Mouse (Mus musculus): ENCODE measurements around the gene Maml3. TPM values are rescaled to one million over a fixed set of nuclear protein-coding genes. Genes with fewer than 3 reads are reported as not detected.

The Maml3 gene
- total RNA-seq, 1 experiment = 1.2 TPM

DNA sequence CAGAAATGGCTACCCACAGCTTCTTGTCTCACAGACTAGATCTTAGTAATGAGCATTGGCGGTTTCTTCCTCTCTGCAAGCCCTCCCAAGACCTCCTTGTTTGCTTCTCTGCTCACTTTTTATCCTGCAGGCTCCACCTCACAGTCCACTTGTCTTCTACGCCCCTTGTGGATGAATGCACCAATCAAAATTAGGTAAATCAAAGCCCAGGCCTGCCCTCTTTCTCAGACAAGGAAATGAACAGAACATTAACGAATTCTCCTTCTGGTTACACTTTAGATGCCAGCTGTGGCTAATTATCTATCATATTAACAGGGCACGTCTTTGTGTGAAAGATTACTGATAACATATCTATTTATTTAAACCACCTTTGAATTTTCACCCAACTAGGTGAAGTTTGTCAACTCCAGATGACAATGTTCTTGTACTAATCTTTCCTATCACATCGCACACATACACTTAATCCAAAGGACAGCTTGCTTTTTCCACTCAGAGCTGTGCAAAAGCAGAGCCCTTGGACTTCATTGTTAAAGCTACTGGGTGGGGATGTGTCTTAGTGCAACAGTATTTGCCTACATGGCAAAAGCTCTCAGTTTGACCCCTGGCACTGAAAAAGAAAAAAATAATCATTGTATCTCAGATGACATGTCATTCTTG, 266.1 kb downstream of the Maml3 start:
- no peak for DNase-seq (ENCODE audit: low read depth, low spot score)
- H3K9me3 ChIP-seq (ENCODE audit: control insufficient read depth, insufficient read depth, low read depth, low read length) = no peaks in the 10 kb centered on the region
- in situ Hi-C loops (cut with MboI; ENCODE audit: low sequenced_read_pairs in 2 of 2, unreplicated experiment in 2 of 2) = no loop called here
- no peak overlapping the region for H3K9ac ChIP-seq (ENCODE audit: insufficient read depth, low read depth, low read length, poor library complexity, severe bottlenecking)
- no peak overlapping the region for H3K4me3 ChIP-seq (ENCODE audit: insufficient read depth in 1 of 2, low read depth in 1 of 2, low read length in 2 of 2, poor library complexity in 1 of 2, severe bottlenecking in 1 of 2)
- TF ChIP-seq HCFC1 (IDR thresholded peaks at IDR 0.05; ENCODE audit: borderline replicate concordance, insufficient read depth, low read length) (no peak), ZNF384 (IDR thresholded peaks at IDR 0.05; ENCODE audit: low read depth, low read length) (no peak), MAFK (IDR thresholded peaks at IDR 0.05; ENCODE audit: insufficient read depth, low read depth, low read length) (no peak), CHD2 (IDR thresholded peaks at IDR 0.05; ENCODE audit: low read depth, low read length) (no peak), ZC3H11A (IDR thresholded peaks at IDR 0.05; ENCODE audit: borderline replicate concordance, low read depth, low read length) (no peak)
- H3K27ac ChIP-seq (ENCODE audit: insufficient read depth, low read depth, low read length, poor library complexity, severe bottlenecking) = no peak overlapping the region
- H3K4me1 ChIP-seq (ENCODE audit: control insufficient read depth in 2 of 2, insufficient read depth in 2 of 2, low read length in 2 of 2, poor library complexity in 1 of 2) = no peaks in the 10 kb centered on the region
- no peaks in the 10 kb centered on the region for H3K36me3 ChIP-seq (ENCODE audit: control insufficient read depth, insufficient read depth, low read length, poor library complexity, severe bottlenecking)

DNA sequence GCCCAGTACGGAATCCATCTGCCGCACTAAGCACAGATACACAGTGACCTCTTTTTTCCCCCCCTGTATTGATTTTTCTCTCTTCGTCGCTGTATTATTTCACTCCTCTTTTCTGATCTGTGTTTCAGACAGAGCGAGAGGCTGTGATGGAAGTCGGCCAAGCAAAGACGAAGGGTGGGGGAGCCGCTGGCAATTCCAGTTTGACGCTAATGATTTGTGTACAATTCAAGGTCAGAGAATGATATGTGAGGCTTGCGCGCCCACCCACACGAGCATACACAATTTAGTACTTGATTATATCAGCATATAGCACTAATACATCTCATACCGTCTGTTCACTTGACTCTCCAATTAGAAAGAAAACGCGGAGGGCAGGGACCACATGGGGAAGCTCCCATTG, 271.9 kb downstream of the Maml3 start:
- DNase-seq (ENCODE audit: low read depth, low spot score) = no peak
- Histone ChIP-seq H3K4me1 (ENCODE audit: control insufficient read depth in 2 of 2, insufficient read depth in 2 of 2, low read length in 2 of 2, poor library complexity in 1 of 2) (no peaks in the 10 kb centered on the region), H3K36me3 (ENCODE audit: control insufficient read depth, insufficient read depth, low read length, poor library complexity, severe bottlenecking) (no peaks in the 10 kb centered on the region), H3K27ac (ENCODE audit: insufficient read depth, low read depth, low read length, poor library complexity, severe bottlenecking) (no peak overlapping the region), H3K9ac (ENCODE audit: insufficient read depth, low read depth, low read length, poor library complexity, severe bottlenecking) (no peak overlapping the region), H3K4me3 (ENCODE audit: insufficient read depth in 1 of 2, low read depth in 1 of 2, low read length in 2 of 2, poor library complexity in 1 of 2, severe bottlenecking in 1 of 2) (no peak overlapping the region), H3K9me3 (ENCODE audit: control insufficient read depth, insufficient read depth, low read depth, low read length) (no peaks in the 10 kb centered on the region)
- TF ChIP-seq ZC3H11A (IDR thresholded peaks at IDR 0.05; ENCODE audit: borderline replicate concordance, low read depth, low read length) (no peak), ZNF384 (IDR thresholded peaks at IDR 0.05; ENCODE audit: low read depth, low read length) (no peak), CHD2 (IDR thresholded peaks at IDR 0.05; ENCODE audit: low read depth, low read length) (no peak), HCFC1 (IDR thresholded peaks at IDR 0.05; ENCODE audit: borderline replicate concordance, insufficient read depth, low read length) (no peak), MAFK (IDR thresholded peaks at IDR 0.05; ENCODE audit: insufficient read depth, low read depth, low read length) (no peak)
- in situ Hi-C loops (cut with MboI; ENCODE audit: low sequenced_read_pairs in 2 of 2, unreplicated experiment in 2 of 2) = no loop called here

DNA sequence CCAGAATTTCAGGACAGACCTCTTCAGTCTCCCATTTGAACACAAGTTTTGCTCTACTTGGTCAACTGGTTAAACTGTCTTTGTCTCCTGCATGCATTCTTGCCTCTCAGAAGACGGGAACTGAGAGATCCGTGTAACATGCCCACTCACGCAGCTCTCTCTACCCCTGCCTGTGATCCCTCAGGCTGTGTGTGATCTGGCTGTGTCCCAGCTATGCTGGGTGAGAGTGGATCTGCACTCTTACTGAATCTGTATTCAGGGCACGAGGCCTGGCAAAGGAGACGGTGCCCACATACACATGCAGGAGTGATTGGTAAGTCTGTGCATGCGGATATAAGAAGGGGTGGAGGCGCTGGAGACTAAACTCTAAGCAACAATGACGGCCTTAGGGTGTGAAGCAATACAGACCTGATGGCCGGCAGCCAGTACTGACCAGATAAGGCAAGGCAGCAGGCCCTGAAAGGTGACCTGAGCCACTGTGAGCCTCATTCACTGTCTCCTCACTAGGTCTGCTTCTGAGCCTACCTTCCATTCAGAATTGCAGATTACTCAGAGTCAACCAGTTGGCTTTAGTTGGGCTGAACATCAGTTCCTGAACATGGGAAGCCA, 274.0 kb downstream of the Maml3 start:
- TF ChIP-seq ZC3H11A (IDR thresholded peaks at IDR 0.05; ENCODE audit: borderline replicate concordance, low read depth, low read length) (no peak), MAFK (IDR thresholded peaks at IDR 0.05; ENCODE audit: insufficient read depth, low read depth, low read length) (no peak), HCFC1 (IDR thresholded peaks at IDR 0.05; ENCODE audit: borderline replicate concordance, insufficient read depth, low read length) (no peak), ZNF384 (IDR thresholded peaks at IDR 0.05; ENCODE audit: low read depth, low read length) (no peak), CHD2 (IDR thresholded peaks at IDR 0.05; ENCODE audit: low read depth, low read length) (no peak)
- Histone ChIP-seq H3K9me3 (ENCODE audit: control insufficient read depth, insufficient read depth, low read depth, low read length) (no peaks in the 10 kb centered on the region), H3K9ac (ENCODE audit: insufficient read depth, low read depth, low read length, poor library complexity, severe bottlenecking) (no peak overlapping the region), H3K27ac (ENCODE audit: insufficient read depth, low read depth, low read length, poor library complexity, severe bottlenecking) (no peak overlapping the region), H3K36me3 (ENCODE audit: control insufficient read depth, insufficient read depth, low read length, poor library complexity, severe bottlenecking) (no peaks in the 10 kb centered on the region), H3K4me3 (ENCODE audit: insufficient read depth in 1 of 2, low read depth in 1 of 2, low read length in 2 of 2, poor library complexity in 1 of 2, severe bottlenecking in 1 of 2) (no peak overlapping the region), H3K4me1 (ENCODE audit: control insufficient read depth in 2 of 2, insufficient read depth in 2 of 2, low read length in 2 of 2, poor library complexity in 1 of 2) (no peaks in the 10 kb centered on the region)
- in situ Hi-C loops (cut with MboI; ENCODE audit: low sequenced_read_pairs in 2 of 2, unreplicated experiment in 2 of 2) = no loop called here
- no peak for DNase-seq (ENCODE audit: low read depth, low spot score)

DNA sequence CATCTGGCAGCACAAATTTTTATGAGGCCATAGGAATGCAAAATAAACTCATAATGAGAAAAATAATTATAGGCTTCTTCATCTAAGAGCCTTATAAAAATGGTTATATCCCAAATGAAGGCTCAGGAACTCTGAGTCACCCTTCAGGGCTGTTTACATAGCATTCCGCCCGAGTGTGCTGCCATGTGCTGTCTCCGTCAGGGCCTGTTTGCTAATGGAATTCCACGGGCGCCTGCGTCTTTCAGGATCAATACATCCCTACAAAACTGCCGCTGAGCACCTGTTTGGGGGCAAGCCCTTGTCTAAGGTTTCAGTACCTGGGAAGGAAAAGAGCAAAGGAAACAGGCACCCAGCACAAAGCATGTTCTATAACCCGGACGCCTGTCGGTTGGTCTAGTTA, 279.3 kb downstream of the Maml3 start:
- H3K9ac ChIP-seq (ENCODE audit: insufficient read depth, low read depth, low read length, poor library complexity, severe bottlenecking) = no peak overlapping the region
- DNase-seq (ENCODE audit: low read depth, low spot score) = no peak
- no peak overlapping the region for H3K27ac ChIP-seq (ENCODE audit: insufficient read depth, low read depth, low read length, poor library complexity, severe bottlenecking)
- no peaks in the 10 kb centered on the region for H3K36me3 ChIP-seq (ENCODE audit: control insufficient read depth, insufficient read depth, low read length, poor library complexity, severe bottlenecking)
- no peak overlapping the region for H3K4me3 ChIP-seq (ENCODE audit: insufficient read depth in 1 of 2, low read depth in 1 of 2, low read length in 2 of 2, poor library complexity in 1 of 2, severe bottlenecking in 1 of 2)
- in situ Hi-C loops (cut with MboI; ENCODE audit: low sequenced_read_pairs in 2 of 2, unreplicated experiment in 2 of 2) = no loop called here
- no peaks in the 10 kb centered on the region for H3K9me3 ChIP-seq (ENCODE audit: control insufficient read depth, insufficient read depth, low read depth, low read length)
- no peak for TF ChIP-seq CHD2 (IDR thresholded peaks at IDR 0.05; ENCODE audit: low read depth, low read length)
- no peak for TF ChIP-seq HCFC1 (IDR thresholded peaks at IDR 0.05; ENCODE audit: borderline replicate concordance, insufficient read depth, low read length)
- TF ChIP-seq MAFK (IDR thresholded peaks at IDR 0.05; ENCODE audit: insufficient read depth, low read depth, low read length) = no peak
- TF ChIP-seq ZC3H11A (IDR thresholded peaks at IDR 0.05; ENCODE audit: borderline replicate concordance, low read depth, low read length) = no peak
- TF ChIP-seq ZNF384 (IDR thresholded peaks at IDR 0.05; ENCODE audit: low read depth, low read length) = no peak
- H3K4me1 ChIP-seq (ENCODE audit: control insufficient read depth in 2 of 2, insufficient read depth in 2 of 2, low read length in 2 of 2, poor library complexity in 1 of 2) = no peaks in the 10 kb centered on the region

All from ES-E14 (cell line).